Mouse (Mus musculus) embryonic facial prominence, embryonic 11.5 days (tissue): ENCODE measurements at regions not wholly inside any gene's neighbourhood (a gene's known extent, or its start where the extent isn't known, plus 50 kb on each side); places are given as distances from the start of the nearest gene placed in this dataset.

Experiments
- ATAC-seq: fragments of 200-750 bp; cut with Nextera tagmentation; replicated peaks from 2 replicates; pipeline ENCODE4 v1.8.0; 2017; ENCODE audit warnings: low read depth; ENCODE audit not compliant: insufficient number of reproducible peaks, low FRiP score, low TSS enrichment
- DNase-seq: peaks from one replicate; pipeline ENCODE4 v3.0.0-alpha.2; 2015; ENCODE audit warnings: low spot score
- H3K27ac ChIP-seq: fragments of 300-500 bp; sonication (generic); replicated peaks from 2 replicates; pipeline ENCODE4 v1.5.1; 2014; ENCODE audit warnings: mild to moderate bottlenecking, low read depth, low read length, control low read depth
- H3K27me3 ChIP-seq: fragments of 300-500 bp; sonication (generic); 2 replicates; pipeline ENCODE4 v1.6.1; 2014; ENCODE audit warnings: mild to moderate bottlenecking, low read length, moderate library complexity, mixed read lengths; ENCODE audit not compliant: control insufficient read depth, insufficient read depth
- H3K36me3 ChIP-seq: fragments of 300-500 bp; sonication (generic); replicated peaks from 2 replicates; pipeline ENCODE4 v1.6.1; 2014; ENCODE audit warnings: low read depth, mild to moderate bottlenecking, low read length, moderate library complexity, mixed read lengths; ENCODE audit not compliant: control insufficient read depth, insufficient read depth
- H3K4me1 ChIP-seq: fragments of 300-500 bp; sonication (generic); 2 replicates; pipeline ENCODE4 v1.6.1; 2014; ENCODE audit warnings: low read length, mixed read lengths; ENCODE audit not compliant: control insufficient read depth, insufficient read depth
- H3K4me2 ChIP-seq: fragments of 300-500 bp; sonication (generic); 2 replicates; pipeline ENCODE4 v1.6.1; 2014; ENCODE audit warnings: low read depth, mild to moderate bottlenecking, control low read depth, low read length, moderate library complexity
- H3K4me3 ChIP-seq: fragments of 300-500 bp; sonication (generic); 2 replicates; pipeline ENCODE4 v1.5.1; 2014; ENCODE audit warnings: low read depth, low read length, control low read depth
- H3K9ac ChIP-seq: fragments of 300-500 bp; sonication (generic); replicated peaks from 2 replicates; pipeline ENCODE4 v1.6.1; 2014; ENCODE audit warnings: mild to moderate bottlenecking, control low read depth, low read length
- H3K9me3 ChIP-seq: fragments of 300-500 bp; sonication (generic); replicated peaks from 2 replicates; pipeline ENCODE4 v1.6.1; 2016; ENCODE audit warnings: mild to moderate bottlenecking, low read length, inconsistent platforms, mixed read lengths; ENCODE audit not compliant: control insufficient read depth
- WGBS: fragments of 180-500 bp; shearing (Covaris S2); extraction: QIAGEN DNeasy Blood & Tissue Kit; methylation state at CpG from one replicate; pipeline ENCODE4 v1.1.7; 2014; 5-methylcytosine and 5-hydroxymethylcytosine counted together

- Histone ChIP-seq H3K4me1 (no peaks in the 10 kb centered on the region; the same call in 1 of the 2 replicates), H3K4me3 (no peak overlapping the region), H3K36me3 (no peaks in the 10 kb centered on the region), H3K9me3 (no peaks in the 10 kb centered on the region), H3K27me3 (no peaks in the 10 kb centered on the region), H3K27ac (no peak overlapping the region), H3K4me2 (no peak overlapping the region), H3K9ac (no peak overlapping the region)
- DNase-seq (no peak), ATAC-seq (0 out of 2 replicates have a peak, but pooled peaks have one; percentile 29)
- 86% methylated on average over 6 of the region's 6 CpGs for WGBS
Observed at GRCm38 (mm10) chr6:141069896-141070295, 179.2 kb upstream of the Pde3a start.

- no peaks in the 10 kb centered on the region; the same call in 1 of the 2 replicates for H3K4me1 ChIP-seq
- H3K9me3 ChIP-seq = no peaks in the 10 kb centered on the region
- DNase-seq (no peak), ATAC-seq (no peak)
- 86% methylated on average over 2 of the region's 2 CpGs for whole genome bisulfite sequencing
- no peak overlapping the region for H3K4me2 ChIP-seq
- H3K27ac ChIP-seq = no peak overlapping the region
- no peaks in the 10 kb centered on the region for H3K27me3 ChIP-seq
- H3K9ac ChIP-seq = no peak overlapping the region
- no peaks in the 10 kb centered on the region for H3K36me3 ChIP-seq
- no peak overlapping the region for H3K4me3 ChIP-seq
Observed at GRCm38 (mm10) chr6:141071507-141071906, 177.6 kb upstream of the Pde3a start.

GRCm38 (mm10) chr6:141091076-141091780 lies 157.8 kb upstream of the Pde3a start:
- 53% methylated on average over 9 of the region's 9 CpGs for WGBS
- Histone ChIP-seq H3K9ac (no peak overlapping the region), H3K4me3 (no peak overlapping the region), H3K4me2 (no peak overlapping the region), H3K36me3 (no peaks in the 10 kb centered on the region), H3K27me3 (no peaks in the 10 kb centered on the region), H3K9me3 (no peaks in the 10 kb centered on the region), H3K4me1 (no peaks in the 10 kb centered on the region), H3K27ac (no peak overlapping the region)
- no peak for ATAC-seq
- DNase-seq = peak; percentile 35

- ATAC-seq (no peak), DNase-seq (no peak)
- no peaks in the 10 kb centered on the region for H3K4me1 ChIP-seq
- H3K9me3 ChIP-seq = no peaks in the 10 kb centered on the region
- WGBS = 78% methylated on average over 6 of the region's 6 CpGs
- H3K27ac ChIP-seq = no peak overlapping the region
- no peak overlapping the region for H3K9ac ChIP-seq
- H3K4me3 ChIP-seq = no peak overlapping the region
- no peak overlapping the region for H3K4me2 ChIP-seq
- H3K27me3 ChIP-seq = no peaks in the 10 kb centered on the region
- no peaks in the 10 kb centered on the region for H3K36me3 ChIP-seq
Observed at GRCm38 (mm10) chr6:141091781-141092140, 157.3 kb upstream of the Pde3a start.

GRCm38 (mm10) chr6:141097338-141098122 lies 151.5 kb upstream of the Pde3a start:
- no peak overlapping the region for H3K27ac ChIP-seq
- DNase-seq = no peak
- ATAC-seq = no peak

GRCm38 (mm10) chr6:141118287-141118686 lies 130.8 kb upstream of the Pde3a start:
- WGBS = 41% methylated on average over 5 of the region's 5 CpGs

More at GRCm38 (mm10) chr6:141097338-141098122, 151.5 kb upstream of the Pde3a start:
- H3K4me2 ChIP-seq = no peak overlapping the region
- WGBS = 60% methylated on average over 13 of the region's 13 CpGs
- no peaks in the 10 kb centered on the region for H3K27me3 ChIP-seq
- no peaks in the 10 kb centered on the region for H3K9me3 ChIP-seq
- no peak overlapping the region for H3K9ac ChIP-seq
- no peak overlapping the region for H3K4me3 ChIP-seq
- H3K4me1 ChIP-seq = no peaks in the 10 kb centered on the region
- no peaks in the 10 kb centered on the region for H3K36me3 ChIP-seq

GRCm38 (mm10) chr6:141126614-141127396 lies 122.3 kb upstream of the Pde3a start:
- WGBS = 64% methylated on average over 10 of the region's 10 CpGs
- H3K27ac ChIP-seq = no peak overlapping the region

More at GRCm38 (mm10) chr6:141118287-141118686, 130.8 kb upstream of the Pde3a start:
- Histone ChIP-seq H3K9ac (no peak overlapping the region), H3K27me3 (no peaks in the 10 kb centered on the region), H3K4me2 (no peak overlapping the region), H3K4me3 (no peak overlapping the region), H3K36me3 (no peaks in the 10 kb centered on the region), H3K27ac (no peak overlapping the region), H3K4me1 (no peaks in the 10 kb centered on the region), H3K9me3 (no peaks in the 10 kb centered on the region)
- DNase-seq (peak; percentile 10), ATAC-seq (no peak)

More at GRCm38 (mm10) chr6:141126614-141127396, 122.3 kb upstream of the Pde3a start:
- ATAC-seq = no peak
- no peak overlapping the region for H3K9ac ChIP-seq
- DNase-seq = no peak
- H3K9me3 ChIP-seq = no peaks in the 10 kb centered on the region
- H3K4me1 ChIP-seq = no peaks in the 10 kb centered on the region
- H3K4me2 ChIP-seq = no peak overlapping the region
- H3K4me3 ChIP-seq = no peak overlapping the region
- no peaks in the 10 kb centered on the region for H3K36me3 ChIP-seq
- no peaks in the 10 kb centered on the region for H3K27me3 ChIP-seq
